ENCODE assay signal across 8 mouse cellular contexts in the genomic region with DNA sequence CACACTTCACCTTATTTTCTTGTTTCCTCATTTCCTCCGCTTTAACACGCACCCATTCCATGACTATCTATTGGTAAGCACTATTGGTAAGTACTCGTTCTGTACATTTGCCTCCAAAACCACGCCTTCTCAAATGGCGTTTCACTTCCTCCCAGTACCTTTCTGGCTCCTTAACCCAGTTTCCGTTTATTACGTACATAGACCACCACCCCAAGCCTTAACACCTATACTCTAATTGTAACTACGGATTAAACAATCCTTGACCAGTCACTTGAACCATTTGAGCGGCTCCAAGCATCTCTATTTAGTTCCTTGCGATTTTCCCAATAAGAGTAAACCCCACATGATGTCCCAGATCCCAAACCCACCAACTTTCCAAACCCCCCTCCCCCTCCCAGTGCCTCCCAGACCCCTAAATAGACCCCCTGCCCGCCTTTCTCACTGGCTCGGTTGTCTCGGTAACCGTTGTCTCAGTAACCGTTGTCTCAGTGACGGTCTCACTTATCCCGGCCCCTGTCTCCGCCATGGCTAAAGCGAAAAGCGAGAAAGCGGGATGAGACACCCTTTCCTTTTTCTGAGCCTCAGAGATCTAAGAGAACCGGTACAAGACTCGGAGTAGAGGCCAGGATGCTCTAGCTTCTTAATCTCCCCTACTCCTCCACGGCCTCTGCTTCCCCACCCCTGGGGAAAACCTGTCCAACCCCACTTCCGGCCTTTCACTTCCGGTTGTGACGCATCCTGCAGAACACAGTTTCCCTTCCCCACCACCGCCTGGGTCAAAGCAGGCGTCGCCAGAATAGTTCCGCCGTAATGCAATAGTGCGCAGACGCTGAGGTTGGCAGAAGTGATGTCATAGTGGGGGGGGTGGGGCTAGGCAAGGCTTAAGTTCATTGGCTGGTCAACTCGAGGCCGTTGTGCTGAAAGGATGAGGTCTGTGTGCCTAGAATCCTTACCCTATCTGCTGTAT. TPM values are rescaled to one million over a fixed set of nuclear protein-coding genes. Genes with fewer than 3 reads are reported as not detected.
DNase-seq lines count a peak whose midpoint lies in the region; ATAC-seq and TF ChIP-seq lines count a peak whose summit lies in the region.

A gene (minus strand): TSS at position 761 of the 967 bp plus-strand sequence.

- peaks cover 38% of the 10 kb centered on the region for H3K36me3 ChIP-seq in hindbrain, embryonic 10.5 days
- H3K36me3 ChIP-seq in lung, postnatal 0 days (ENCODE audit: insufficient read depth, low read length): 0 out of 2 replicates have a peak, but pooled peaks cover 7% of the 10 kb centered on the region

- peak within 1 kb of the TSS; percentile 58 for H3K4me2 ChIP-seq in lung, postnatal 0 days (replicated peaks; ENCODE audit: low read depth, low read length)

- peak within 1 kb of the TSS; percentile 90 for H3K27ac ChIP-seq in hindbrain, embryonic 10.5 days
- peak within 1 kb of the TSS; percentile 84 for H3K27ac ChIP-seq in lung, postnatal 0 days (ENCODE audit: low read length)

- H3K4me1 ChIP-seq in hindbrain, embryonic 10.5 days (replicated peaks): peaks cover 33% of the 10 kb centered on the region
- H3K4me1 ChIP-seq in lung, postnatal 0 days (ENCODE audit: insufficient read depth, low read depth, low read length): peaks cover 11% of the 10 kb centered on the region; the same call in 1 of the 2 replicates

- peak; percentile 92 for ATAC-seq in frontal cortex, adult (ENCODE audit: low TSS enrichment)
- ATAC-seq in lung, postnatal 0 days: peak; percentile 98

- H3K27me3 ChIP-seq in hindbrain, embryonic 10.5 days (ENCODE audit: insufficient read depth, poor library complexity, severe bottlenecking): peaks cover 9% of the 10 kb centered on the region
- no peaks in the 10 kb centered on the region for H3K27me3 ChIP-seq in lung, postnatal 0 days (replicated peaks; ENCODE audit: insufficient read depth, low read length)

- H3K9me3 ChIP-seq in hindbrain, embryonic 10.5 days: no peaks in the 10 kb centered on the region
- H3K9me3 ChIP-seq in lung, postnatal 0 days (ENCODE audit: low read length): no peaks in the 10 kb centered on the region

- no peak for TF ChIP-seq CTCF in lung, postnatal 0 days (IDR thresholded peaks at IDR 0.05)

- peak within 1 kb of the TSS; percentile 68 for H3K4me3 ChIP-seq in hindbrain, embryonic 10.5 days
- H3K4me3 ChIP-seq in lung, postnatal 0 days (ENCODE audit: low read depth, low read length): peak within 1 kb of the TSS; percentile 65

- peak; percentile 99 for DNase-seq in MN1 (ENCODE audit: low spot score)
- DNase-seq in cerebellum, adult 9-10 months: peak; percentile 98
- DNase-seq in hindbrain, embryonic 10.5 days (ENCODE audit: low spot score): peak; percentile 97
- peak; percentile 97 for DNase-seq in layer of hippocampus, adult 9-11 months
- peak; percentile 99 for DNase-seq in lung, postnatal 0 days (ENCODE audit: low spot score)
- DNase-seq in ovary, postnatal 14 days (ENCODE audit: low spot score): peak; percentile 91
- DNase-seq in thymus, postnatal 14 days: peak; percentile 95

- 3% methylated on average over 36 of the region's 36 CpGs for WGBS in hindbrain, embryonic 10.5 days
- 2% methylated on average over 36 of the region's 36 CpGs for WGBS in lung, postnatal 0 days

- H3K9ac ChIP-seq in lung, postnatal 0 days (replicated peaks; ENCODE audit: low read depth): peak within 1 kb of the TSS; percentile 73

- TF ChIP-seq EP300 in lung, postnatal 0 days (IDR thresholded peaks at IDR 0.05): peak; percentile 68; the same call in 1 of the 2 replicates

RNA-seq across cellular contexts. Expression of the gene that starts here (rescaled TPM):
- 162 and 178 TPM in 2 replicates for polyA plus RNA-seq in hindbrain, embryonic 10.5 days (2016; fragmentation: Nextera tagmentation; extraction: Ambion mirVana)
- polyA plus RNA-seq in lung, postnatal 0 days (2015; fragmentation: Nextera tagmentation; extraction: Ambion mirVana): 96.9 and 108 TPM in 2 replicates

Comparison
In these comparisons a context has a peak if more than half of its experiments do, and no peak if none do; other contexts are left out.
1. Peak in every context shown above with its lines: DNase-seq, ATAC-seq, H3K4me3 ChIP-seq and H3K27ac ChIP-seq.